Mouse (Mus musculus) heart, embryonic 11.5 days (tissue): ENCODE results near the gene Mocs2. TPM values are rescaled to one million over a fixed set of nuclear protein-coding genes. Genes with fewer than 3 reads are reported as not detected.

Experiments
- ATAC-seq: fragments of 200-750 bp; cut with Nextera tagmentation; replicated peaks from 2 replicates; pipeline ENCODE4 v1.8.0; 2017; ENCODE audit warnings: moderate library complexity; ENCODE audit not compliant: insufficient number of reproducible peaks, low FRiP score, low TSS enrichment
- H3K27ac ChIP-seq: fragments of 300-500 bp; sonication (generic); 2 replicates; pipeline ENCODE4 v1.5.1; 2014; ENCODE audit warnings: mild to moderate bottlenecking, low read depth, low read length
- H3K27me3 ChIP-seq: fragments of 300-500 bp; sonication (generic); 2 replicates; pipeline ENCODE4 v1.6.1; 2014; ENCODE audit warnings: mild to moderate bottlenecking, low read length, mixed read lengths; ENCODE audit not compliant: control insufficient read depth, insufficient read depth
- H3K36me3 ChIP-seq: fragments of 300-500 bp; sonication (generic); 2 replicates; pipeline ENCODE4 v1.6.1; 2014; ENCODE audit warnings: mild to moderate bottlenecking, low read length, moderate library complexity, mixed read lengths; ENCODE audit not compliant: control insufficient read depth, insufficient read depth
- H3K4me1 ChIP-seq: fragments of 300-500 bp; sonication (generic); 2 replicates; pipeline ENCODE4 v1.6.1; 2014; ENCODE audit warnings: low read length; ENCODE audit not compliant: control insufficient read depth, insufficient read depth
- H3K4me2 ChIP-seq: fragments of 300-500 bp; sonication (generic); 2 replicates; pipeline ENCODE4 v1.6.1; 2014; ENCODE audit warnings: mild to moderate bottlenecking, moderate library complexity
- H3K4me3 ChIP-seq: fragments of 300-500 bp; sonication (generic); 2 replicates; pipeline ENCODE4 v1.5.1; 2014; ENCODE audit warnings: low read depth, low read length
- H3K9ac ChIP-seq: fragments of 300-500 bp; sonication (generic); 2 replicates; pipeline ENCODE4 v1.6.1; 2014; ENCODE audit warnings: mild to moderate bottlenecking, low read depth, low read length, moderate library complexity
- H3K9me3 ChIP-seq: fragments of 300-500 bp; sonication (generic); replicated peaks from 2 replicates; pipeline ENCODE4 v1.6.1; 2016; ENCODE audit warnings: low read length; ENCODE audit not compliant: control insufficient read depth
- WGBS: fragments of 180-500 bp; shearing (Covaris S2); extraction: QIAGEN DNeasy Blood & Tissue Kit; methylation state at CpG from one replicate; pipeline ENCODE4 v1.1.7; 2014; ENCODE audit not compliant: insufficient replicate concordance; 5-methylcytosine and 5-hydroxymethylcytosine counted together
- polyA plus RNA-seq: library from polyadenylated mRNA; unstranded; fragments of >200 nt; fragmentation: Nextera tagmentation; extraction: Ambion mirVana; gene quantifications from 2 replicates; pipeline ENCODE4 v1.2.1, GENCODE M21; 2014

The Mocs2 gene
- 56.6 and 57.7 TPM in 2 replicates for polyA plus RNA-seq

- WGBS: 1% methylated on average over 39 of the region's 39 CpGs
- H3K27ac ChIP-seq: no peak within 1 kb of the TSS
- H3K4me1 ChIP-seq: peaks cover 6% of the 10 kb centered on the region
- no peaks in the 10 kb centered on the region for H3K9me3 ChIP-seq
- H3K9ac ChIP-seq: peak within 1 kb of the TSS; percentile 79
- peak within 1 kb of the TSS; percentile 71 for H3K4me3 ChIP-seq
- no peaks in the 10 kb centered on the region for H3K27me3 ChIP-seq
- peak within 1 kb of the TSS; percentile 87 for H3K4me2 ChIP-seq
- H3K36me3 ChIP-seq: no peaks in the 10 kb centered on the region
- ATAC-seq: peak; percentile 96
Measured at GRCm38 (mm10) chr13:114817751-114818360, at the start of gene Mocs2. Mocs2 (plus strand) TSS chr13:114818236.

GRCm38 (mm10) chr13:114791511-114791910 lies 26.5 kb upstream of the Mocs2 start:
- Histone ChIP-seq H3K9ac (no peak overlapping the region), H3K4me3 (no peak overlapping the region), H3K36me3 (no peaks in the 10 kb centered on the region), H3K9me3 (no peaks in the 10 kb centered on the region), H3K27ac (no peak overlapping the region), H3K4me1 (no peaks in the 10 kb centered on the region), H3K27me3 (no peaks in the 10 kb centered on the region), H3K4me2 (no peak overlapping the region)
- WGBS: 84% methylated on average over 1 of the region's 1 CpGs
- no peak for ATAC-seq

DNA sequence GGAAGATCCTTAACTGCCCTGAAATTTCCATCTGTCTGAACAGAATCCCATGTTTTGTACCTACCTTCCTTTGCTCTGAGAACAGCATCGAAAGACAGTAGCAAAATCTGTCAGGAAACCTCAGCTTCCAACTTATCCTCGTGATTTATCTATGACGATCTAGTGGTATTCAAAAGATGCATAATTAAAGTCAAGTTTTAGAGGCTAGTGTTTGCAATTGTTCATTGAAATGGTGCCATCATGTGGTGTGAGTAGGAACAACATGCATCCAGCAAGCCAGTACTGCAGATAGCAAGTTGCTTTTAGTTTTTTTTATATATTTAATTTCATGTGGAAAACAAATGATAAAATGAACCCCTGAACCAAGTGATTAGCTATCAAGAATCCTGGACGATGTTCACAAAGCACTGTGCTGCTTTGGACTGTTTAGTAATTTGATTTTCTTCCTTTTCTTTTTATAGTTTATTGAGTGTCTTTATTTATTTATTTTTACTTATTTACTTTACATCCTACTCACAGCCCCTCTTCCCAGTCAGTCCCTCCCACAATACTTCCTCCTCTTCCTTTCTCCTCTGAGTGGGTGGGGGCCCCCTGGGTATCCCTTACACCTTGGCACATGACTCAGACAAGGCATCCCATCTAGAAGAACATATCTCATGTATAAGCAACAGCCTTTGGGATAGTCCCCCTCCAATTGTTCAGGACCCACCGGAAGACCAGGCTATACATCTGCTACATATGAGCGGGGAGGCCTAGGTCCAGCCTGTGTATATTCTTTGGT lies 24.6 kb upstream of the Mocs2 start:
- Histone ChIP-seq H3K9me3 (no peaks in the 10 kb centered on the region), H3K4me2 (no peak overlapping the region), H3K36me3 (no peaks in the 10 kb centered on the region), H3K27me3 (no peaks in the 10 kb centered on the region), H3K9ac (no peak overlapping the region), H3K4me1 (no peaks in the 10 kb centered on the region), H3K4me3 (no peak overlapping the region), H3K27ac (no peak overlapping the region)
- 39% methylated on average over 6 of the region's 6 CpGs for WGBS
- ATAC-seq: no peak

DNA sequence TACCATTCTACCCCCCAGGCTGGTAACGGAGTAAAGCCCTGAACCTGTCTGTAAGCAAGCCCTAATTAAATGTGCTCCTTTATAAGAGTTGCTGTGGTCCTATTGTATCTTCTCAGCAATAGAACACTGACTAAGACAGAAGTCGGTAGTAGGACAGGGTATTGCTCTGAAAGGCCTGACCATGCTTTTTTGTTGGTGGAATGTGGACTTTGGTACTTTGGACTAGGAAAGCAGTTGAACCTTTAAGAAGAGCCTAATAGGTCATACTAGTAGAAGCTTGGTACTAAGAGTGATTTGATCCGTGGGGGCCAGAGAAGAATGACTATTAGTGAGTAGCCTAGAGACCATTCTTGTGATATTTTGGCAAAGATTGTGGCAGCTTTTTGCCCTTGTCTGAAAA lies 16.2 kb upstream of the Mocs2 start:
- H3K4me2 ChIP-seq: no peak overlapping the region
- no peaks in the 10 kb centered on the region for H3K27me3 ChIP-seq
- no peaks in the 10 kb centered on the region for H3K4me1 ChIP-seq
- 77% methylated on average over 3 of the region's 3 CpGs for WGBS
- no peaks in the 10 kb centered on the region for H3K36me3 ChIP-seq
- no peak overlapping the region for H3K4me3 ChIP-seq
- H3K9ac ChIP-seq: no peak overlapping the region
- no peak for ATAC-seq
- H3K27ac ChIP-seq: no peak overlapping the region
- no peaks in the 10 kb centered on the region for H3K9me3 ChIP-seq

DNA sequence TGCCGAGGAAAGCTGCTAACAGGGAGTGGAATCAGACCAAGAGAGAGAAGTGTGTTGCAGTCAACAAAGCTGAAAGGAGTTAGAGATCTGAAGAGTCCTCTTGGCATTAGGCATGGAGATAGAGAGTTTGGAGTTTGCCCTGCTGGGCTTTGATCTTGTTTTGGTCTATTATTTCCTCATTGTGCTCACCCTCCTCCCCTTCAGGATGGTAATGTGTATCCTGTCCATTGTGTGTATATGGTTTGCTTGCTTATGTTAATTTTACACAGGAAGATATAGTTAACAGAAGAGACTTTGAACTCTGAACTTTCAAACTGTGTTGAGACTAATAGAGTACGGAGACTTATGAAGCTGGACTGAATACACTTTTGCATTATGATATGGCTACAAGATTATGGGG lies 15.1 kb upstream of the Mocs2 start:
- H3K36me3 ChIP-seq: no peaks in the 10 kb centered on the region
- H3K4me2 ChIP-seq: no peak overlapping the region
- no peak overlapping the region for H3K9ac ChIP-seq
- no peak for ATAC-seq
- WGBS: 84% methylated on average over 2 of the region's 2 CpGs
- no peaks in the 10 kb centered on the region for H3K27me3 ChIP-seq
- no peaks in the 10 kb centered on the region for H3K4me1 ChIP-seq
- H3K27ac ChIP-seq: no peak overlapping the region
- no peak overlapping the region for H3K4me3 ChIP-seq
- no peaks in the 10 kb centered on the region for H3K9me3 ChIP-seq

DNA sequence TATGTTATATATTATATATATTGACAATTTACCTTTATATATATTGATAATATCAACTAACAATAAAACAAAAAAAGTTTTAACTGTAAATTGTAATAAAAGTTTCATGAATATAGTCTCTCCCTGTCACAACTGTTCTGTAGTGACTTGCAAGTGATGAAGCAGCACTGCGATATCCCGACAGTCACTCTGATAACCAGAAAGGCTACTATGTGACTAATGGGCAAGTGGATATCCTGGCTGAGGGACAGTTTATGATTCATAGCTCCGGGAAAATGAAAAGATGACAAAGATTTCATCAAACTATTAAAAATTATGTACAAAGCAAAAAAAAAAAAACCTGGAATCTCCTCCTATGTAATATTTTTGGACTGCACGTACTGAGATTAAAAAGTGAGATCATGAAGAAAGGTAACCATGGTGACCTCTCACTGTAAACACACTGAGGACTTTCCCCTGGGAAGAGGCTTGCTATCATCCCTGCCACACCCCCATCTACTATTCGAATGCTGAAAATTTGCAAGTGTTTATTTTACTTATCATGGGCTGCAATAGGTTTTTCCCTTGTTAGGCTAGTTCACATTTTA lies 8.3 kb upstream of the Mocs2 start:
- no peak overlapping the region for H3K4me3 ChIP-seq
- H3K27ac ChIP-seq: no peak overlapping the region
- H3K9me3 ChIP-seq: no peaks in the 10 kb centered on the region
- no peaks in the 10 kb centered on the region for H3K4me1 ChIP-seq
- ATAC-seq: no peak
- H3K36me3 ChIP-seq: no peaks in the 10 kb centered on the region
- H3K4me2 ChIP-seq: no peak overlapping the region
- 63% methylated on average over 5 of the region's 5 CpGs for WGBS
- no peak overlapping the region for H3K9ac ChIP-seq
- H3K27me3 ChIP-seq: no peaks in the 10 kb centered on the region

DNA sequence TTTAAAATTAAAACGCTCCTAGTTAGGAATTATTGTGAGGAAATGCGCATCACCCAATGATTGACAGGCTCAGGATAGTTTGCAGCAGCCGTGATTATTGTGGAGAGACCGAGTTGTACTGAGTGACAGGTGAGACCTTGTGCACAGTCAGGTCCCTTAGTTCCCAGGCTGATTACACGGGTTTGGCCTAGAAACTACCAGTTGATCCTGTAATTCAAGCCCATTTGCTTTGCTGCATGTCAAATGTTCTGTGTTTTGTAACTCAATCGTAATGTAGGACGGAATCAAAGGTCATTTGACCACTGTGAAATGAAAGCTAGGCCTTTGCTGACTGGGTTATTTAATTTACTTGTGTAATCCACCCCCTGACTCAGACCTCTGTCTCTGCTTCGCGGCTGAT lies 477 bp downstream of the Mocs2 start:
- Histone ChIP-seq H3K36me3 (no peaks in the 10 kb centered on the region), H3K9ac (peak overlapping the region; percentile 79), H3K4me2 (peak overlapping the region; percentile 87), H3K4me1 (peaks cover 6% of the 10 kb centered on the region), H3K27me3 (no peaks in the 10 kb centered on the region), H3K9me3 (no peaks in the 10 kb centered on the region), H3K4me3 (peak overlapping the region; percentile 71), H3K27ac (no peak overlapping the region)
- 30% methylated on average over 9 of the region's 9 CpGs for WGBS
- ATAC-seq: 0 out of 2 replicates have a peak, but pooled peaks have one; percentile 68

- Histone ChIP-seq H3K4me2 (no peak overlapping the region), H3K9me3 (no peaks in the 10 kb centered on the region), H3K27ac (no peak overlapping the region), H3K36me3 (no peaks in the 10 kb centered on the region; the same call in 1 of the 2 replicates), H3K4me3 (no peak overlapping the region), H3K9ac (no peak overlapping the region), H3K27me3 (no peaks in the 10 kb centered on the region), H3K4me1 (peaks cover 6% of the 10 kb centered on the region)
- no peak for ATAC-seq
- WGBS: 95% methylated on average over 2 of the region's 2 CpGs
Measured at GRCm38 (mm10) chr13:114822871-114823270, 4.8 kb downstream of the Mocs2 start.
